Mouse (Mus musculus) bone marrow macrophage, adult 2 months (primary cell): ENCODE data around the gene Fkbp5.

Experiments used
- CTCF ChIP-seq: IDR thresholded peaks from 2 replicates; pipeline ENCODE4 v1.5.1; 2012; ENCODE audit warnings: low read depth, mild to moderate bottlenecking, low read length, moderate library complexity
- POLR2A ChIP-seq: IDR thresholded peaks from 2 replicates; pipeline ENCODE4 v1.6.1; 2012; ENCODE audit warnings: mild to moderate bottlenecking, low read depth, low read length, borderline replicate concordance

GRCm38 (mm10) chr17:28516881-28517280 is 446 bp downstream of the Fkbp5 start:
- TF ChIP-seq CTCF (no peak), POLR2A (no peak)
